Mouse (Mus musculus): ENCODE data around the gene P2ry13.

Gene P2ry13

DNA sequence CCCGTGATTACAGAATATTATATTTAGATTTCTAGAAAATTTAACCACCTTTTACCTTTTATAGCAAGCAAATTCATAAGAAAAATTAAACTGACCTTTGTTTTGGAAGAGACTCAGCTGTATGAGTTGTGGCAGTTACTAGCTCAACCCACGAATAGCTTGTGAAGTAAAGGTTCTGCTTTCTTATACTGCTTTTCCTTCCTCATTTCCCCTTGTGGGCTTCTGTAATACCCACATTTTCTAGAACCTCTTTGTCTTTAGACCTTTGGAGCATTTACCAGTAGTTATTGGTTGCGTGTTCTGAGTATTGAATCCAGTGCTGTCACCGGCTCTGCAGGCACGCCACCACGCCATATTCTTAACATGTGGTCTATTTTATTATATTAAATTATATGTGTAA is at the start of gene P2ry13:
TSS of gene P2ry13 (minus strand) at position 156 of the 400 bp plus-strand sequence.
- DNase-seq (ENCODE audit: low spot score) = no peak

DNA sequence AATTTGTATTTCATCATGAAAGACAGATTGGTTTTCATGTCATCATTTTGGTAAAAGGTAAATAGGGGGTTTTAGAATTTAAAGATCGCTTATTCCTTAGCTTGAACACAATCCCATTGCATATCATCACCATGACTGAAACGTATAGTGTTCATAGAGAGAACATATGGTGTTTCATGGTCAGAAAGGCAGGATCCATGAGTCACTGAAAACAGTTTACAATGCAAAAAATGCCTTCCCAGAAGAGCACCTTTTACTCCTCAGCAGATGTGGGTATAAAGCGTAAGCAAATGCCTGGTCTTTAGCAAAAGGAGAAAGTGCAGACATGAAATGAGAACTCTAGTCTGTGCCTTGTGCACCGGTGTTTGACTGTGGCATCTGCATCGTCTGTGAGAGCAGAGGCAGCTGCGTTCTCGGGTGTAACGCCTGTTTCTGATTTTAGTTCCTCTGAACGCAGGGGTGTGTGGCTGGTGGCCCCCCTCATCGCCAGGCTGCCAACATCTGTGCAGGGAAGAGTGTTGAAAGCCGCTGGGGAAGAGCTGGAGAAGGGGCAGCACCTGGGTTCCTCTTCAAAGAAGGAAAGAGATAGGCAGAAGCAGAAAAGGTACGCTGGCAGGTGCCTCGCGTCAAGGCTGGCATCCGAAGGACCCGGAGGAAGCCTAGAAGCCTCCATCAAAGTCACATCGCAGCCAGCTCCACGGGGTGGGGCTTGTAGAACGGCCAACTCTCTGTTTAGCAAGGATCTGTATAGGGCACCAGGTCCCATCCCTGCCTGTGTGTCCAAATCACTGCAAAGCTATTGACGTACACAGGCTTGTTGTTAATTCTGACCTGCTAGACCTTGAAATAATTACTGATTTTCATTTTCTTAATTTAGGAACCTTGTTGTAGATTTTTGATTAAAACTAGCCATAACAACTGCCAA is 47.3 kb upstream of the P2ry13 start:
- no peak for DNase-seq (ENCODE audit: low spot score)

DNA sequence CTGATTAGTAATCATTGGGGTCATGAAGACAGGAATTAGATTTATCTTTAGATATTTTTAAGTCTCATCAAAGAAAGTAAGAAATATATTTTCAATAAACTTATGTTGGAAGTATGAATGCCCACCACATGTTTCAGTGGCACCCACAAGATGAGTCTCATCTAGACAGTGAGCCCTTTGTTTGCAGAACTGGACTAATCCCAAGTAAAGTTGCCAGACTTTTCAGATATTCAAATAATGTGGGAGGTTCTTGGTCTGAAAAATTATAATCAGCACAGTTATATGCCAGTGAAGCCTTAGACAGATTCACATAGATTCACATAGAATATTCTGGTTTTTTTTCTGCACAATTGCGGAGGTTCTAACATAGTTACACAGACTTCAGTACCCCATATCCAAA is 39.8 kb upstream of the P2ry13 start:
- no peak for DNase-seq (ENCODE audit: low spot score)

DNA sequence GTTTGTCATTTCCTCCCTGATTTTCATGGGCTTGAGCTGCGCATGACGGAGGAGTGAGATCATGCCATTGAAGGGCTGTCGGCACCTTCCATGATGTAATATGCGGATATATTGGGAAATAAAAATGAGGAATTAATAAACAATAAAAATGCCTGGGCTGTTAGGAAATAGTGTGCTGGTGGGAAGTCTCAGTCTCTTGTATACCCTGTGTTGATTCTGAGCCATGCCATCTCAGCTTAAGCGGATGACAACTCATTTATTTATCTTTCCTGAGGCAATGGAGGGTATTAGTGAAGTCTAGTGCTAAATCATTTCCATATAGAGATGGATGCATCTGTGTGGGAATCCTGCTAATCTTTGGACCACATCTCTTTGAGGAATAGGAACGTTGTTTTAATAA is 37.3 kb upstream of the P2ry13 start:
- no peak for DNase-seq (ENCODE audit: low spot score)

DNA sequence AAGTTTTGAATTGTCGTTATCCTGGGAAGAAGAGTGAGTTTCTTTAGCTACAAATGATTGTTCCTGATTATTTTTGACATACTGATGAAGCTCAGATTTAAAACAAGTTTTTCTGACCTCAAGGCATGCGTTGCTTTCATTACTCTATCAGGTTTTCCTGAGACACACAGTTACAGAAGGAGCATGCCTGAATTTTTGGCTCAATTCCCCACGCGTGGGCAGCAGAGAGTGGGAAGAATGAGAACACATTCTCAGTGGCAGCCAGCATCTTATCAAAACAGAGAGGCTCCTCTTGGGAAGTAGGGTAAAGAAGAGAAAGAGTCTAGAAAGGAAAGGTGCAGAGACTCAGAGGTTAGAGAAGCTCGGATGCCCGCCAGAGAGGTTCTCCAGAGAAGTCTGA is 32.7 kb upstream of the P2ry13 start:
- DNase-seq (ENCODE audit: low spot score) = no peak

DNA sequence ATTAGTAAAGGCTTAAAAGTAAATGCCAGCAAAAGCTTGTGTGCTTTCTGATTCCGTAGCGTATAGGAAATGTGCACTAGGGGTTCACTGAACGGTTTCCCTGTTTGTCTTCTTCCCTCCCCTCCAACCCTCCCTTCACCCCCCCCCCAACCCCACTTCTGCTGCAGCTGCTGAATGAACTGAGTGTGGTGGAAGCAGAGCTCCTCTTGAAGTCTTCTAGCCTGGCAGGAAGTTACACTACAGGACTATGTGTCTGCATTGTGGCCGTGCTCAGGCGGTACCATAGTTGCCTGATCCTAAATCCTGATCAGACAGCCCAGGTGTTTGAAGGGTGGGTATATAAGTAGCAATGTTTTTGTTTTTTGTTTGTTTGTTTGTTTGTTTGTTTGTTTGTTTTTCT is 24.2 kb upstream of the P2ry13 start:
- no peak for DNase-seq (ENCODE audit: low spot score)

DNA sequence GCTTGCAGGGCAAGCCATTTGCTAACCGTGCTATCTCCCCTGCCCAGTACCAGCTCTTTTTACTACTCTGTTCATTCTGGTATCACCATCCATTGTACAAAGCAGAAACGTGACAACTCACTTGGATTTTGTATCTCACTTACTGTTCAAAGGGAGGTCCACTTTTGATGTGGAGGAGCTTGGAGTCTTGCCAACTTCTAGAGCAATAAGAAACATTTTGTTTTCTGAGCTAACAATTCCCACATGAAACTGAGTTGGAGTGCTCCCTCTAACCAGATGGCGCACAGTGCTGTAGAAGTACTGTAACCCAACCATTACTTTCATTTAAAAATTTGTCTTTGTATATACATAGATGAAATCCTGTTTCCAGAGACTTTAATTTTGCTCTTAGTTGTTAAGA is 20.2 kb upstream of the P2ry13 start:
- DNase-seq (ENCODE audit: low spot score) = no peak

DNA sequence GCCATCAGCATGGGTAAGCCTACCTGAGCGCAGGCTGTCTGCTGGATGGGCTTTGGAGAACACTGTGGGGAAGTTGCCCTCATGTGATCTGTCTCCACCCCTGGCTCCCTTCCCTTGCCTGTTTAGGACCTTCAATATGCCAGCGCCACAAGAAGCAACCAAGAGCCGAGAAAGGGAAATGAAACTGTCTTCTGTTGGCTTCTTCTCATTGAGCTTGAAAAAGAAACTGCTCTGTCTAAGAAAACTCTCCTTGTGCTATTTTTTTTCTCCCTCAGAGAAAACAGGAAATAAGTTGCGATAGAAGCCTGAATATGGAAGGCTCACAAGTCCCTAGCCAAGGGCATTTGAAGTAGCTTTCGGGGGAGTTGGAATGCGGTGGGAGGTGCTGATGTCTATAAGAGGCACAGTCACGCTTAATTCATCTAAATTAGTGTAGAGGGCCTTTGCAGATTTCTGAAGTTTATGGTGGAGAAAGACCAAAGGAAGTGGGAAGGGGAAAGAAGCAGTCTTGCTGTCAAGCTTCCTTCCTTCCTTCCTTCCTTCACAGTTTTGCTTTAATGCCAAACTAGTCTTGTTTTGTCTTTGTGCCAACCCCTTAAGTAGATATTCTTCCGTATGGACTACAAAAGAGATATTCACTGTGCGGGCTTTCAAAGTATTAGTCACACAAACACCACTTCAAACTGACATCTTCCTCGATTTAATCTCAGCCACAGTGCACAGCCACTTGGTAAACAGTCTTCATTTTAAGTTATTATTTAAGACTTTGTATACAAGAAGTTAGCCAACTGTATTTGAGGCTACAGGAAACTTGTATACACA is 18.3 kb upstream of the P2ry13 start:
- peak; percentile 38 for DNase-seq (ENCODE audit: low spot score)

DNA sequence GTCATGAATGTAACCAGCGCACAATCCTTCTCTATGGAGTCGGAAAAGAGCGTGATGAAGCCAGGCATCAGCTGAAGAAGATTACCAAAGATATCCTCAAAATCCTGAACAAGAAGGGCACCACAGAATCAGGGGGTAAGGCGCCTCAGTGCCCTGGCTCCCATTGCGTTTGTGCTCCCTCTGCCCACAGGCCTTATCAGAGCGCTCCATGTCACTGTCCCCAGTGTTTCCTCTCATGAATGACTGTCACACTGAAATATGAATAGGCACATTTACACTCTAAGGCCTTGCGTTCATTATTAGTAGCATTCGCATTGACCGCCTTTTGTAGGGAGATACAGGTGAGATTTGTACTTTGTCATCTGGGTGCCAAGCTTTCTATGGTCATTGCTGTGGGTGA is 17.0 kb upstream of the P2ry13 start:
- no peak for DNase-seq (ENCODE audit: low spot score)

DNA sequence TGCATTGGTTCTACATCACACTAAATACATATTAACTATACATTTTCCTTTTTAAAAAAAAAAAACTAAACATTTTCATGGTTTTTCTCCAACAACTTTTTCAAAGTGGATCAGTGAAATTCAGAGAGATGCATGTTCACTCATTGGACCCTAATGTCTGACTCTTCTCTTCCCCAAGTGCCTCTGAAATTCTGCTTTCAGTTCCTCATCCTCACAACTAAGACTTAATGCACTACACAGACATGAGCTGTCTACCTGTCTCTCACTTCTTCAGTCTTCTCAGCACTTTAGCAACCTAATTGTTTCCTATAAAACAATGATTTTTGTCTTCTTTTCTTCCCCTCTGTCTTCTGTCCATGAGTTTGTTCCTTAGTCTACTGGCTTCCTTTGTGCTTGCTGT is 14.7 kb upstream of the P2ry13 start:
- DNase-seq (ENCODE audit: low spot score) = no peak

DNA sequence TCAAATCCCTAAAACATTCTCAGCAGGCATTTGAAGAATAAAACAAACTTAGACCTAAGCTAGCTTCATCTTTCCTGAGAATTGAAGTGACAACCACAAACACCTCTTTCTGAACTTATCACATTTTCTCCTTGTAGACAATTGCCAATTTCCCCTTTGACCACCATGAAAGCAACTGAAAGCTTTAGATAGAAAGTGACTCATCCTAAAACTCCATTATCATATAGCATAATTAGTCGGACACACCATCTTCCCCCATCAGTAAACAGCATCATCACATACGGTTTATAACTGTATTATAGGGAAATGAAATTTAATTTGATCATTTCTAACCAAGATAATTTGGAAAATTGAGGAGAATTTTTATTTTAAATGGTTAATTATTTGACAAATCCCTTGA is 11.6 kb upstream of the P2ry13 start:
- DNase-seq (ENCODE audit: low spot score) = no peak

DNA sequence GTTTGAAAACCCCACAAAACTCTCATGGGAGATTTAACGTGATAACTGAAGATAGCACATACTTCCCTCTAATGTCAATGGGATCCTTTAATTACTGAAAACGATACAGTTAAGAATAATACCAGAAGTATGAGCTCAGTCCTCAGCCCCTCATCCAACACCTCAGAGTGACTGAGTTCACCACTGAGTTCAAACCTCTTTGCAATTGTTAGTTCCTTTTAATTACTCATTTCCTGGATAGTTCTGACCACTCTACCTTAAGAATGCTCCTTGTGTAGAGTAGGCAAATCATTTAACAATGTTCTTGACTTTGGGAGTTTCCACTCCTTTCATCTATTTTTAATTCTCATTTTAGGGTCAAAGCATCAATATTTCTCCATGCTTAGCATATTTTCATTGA is 8.6 kb upstream of the P2ry13 start:
- DNase-seq (ENCODE audit: low spot score) = no peak

DNA sequence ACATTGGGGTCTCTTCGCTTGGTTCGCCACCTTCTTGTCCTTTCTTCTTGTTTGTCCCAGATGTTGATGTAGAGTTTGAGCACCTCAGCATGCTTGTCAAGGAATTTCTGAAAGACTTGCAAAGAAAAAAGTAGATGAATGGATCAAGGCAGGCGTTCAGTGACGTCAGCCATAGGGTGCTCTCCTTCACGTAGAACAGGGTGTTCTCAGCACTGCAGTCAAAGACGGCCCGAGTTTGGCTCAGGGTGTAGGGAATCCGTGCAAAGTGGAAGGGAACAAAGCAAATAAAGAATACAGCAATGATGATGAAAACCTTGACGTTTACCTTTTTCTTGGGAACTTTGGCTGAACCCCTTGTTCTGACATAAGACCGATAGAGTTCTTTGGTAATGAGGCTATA is 6.5 kb upstream of the P2ry13 start:
- no peak for DNase-seq (ENCODE audit: low spot score)

DNA sequence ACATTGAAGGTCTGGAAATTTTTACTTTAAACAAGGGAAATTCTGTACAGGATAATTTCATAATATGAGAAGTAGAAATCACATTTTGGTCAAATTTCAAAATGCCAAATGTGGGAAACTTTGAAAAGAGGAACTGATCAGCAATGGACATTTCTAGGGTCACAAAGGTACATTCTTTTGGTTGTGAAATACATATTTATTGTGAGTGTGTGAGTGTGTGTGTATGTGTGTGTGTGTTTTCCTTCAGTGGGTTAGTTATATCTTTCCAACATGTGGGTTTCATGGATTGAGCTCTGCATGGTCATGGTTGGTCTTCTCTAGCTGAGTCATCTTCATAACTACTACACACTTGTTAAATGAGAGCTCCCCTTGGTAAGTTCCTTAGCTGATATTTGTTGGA is 1.7 kb upstream of the P2ry13 start:
- DNase-seq (ENCODE audit: low spot score) = no peak

DNA sequence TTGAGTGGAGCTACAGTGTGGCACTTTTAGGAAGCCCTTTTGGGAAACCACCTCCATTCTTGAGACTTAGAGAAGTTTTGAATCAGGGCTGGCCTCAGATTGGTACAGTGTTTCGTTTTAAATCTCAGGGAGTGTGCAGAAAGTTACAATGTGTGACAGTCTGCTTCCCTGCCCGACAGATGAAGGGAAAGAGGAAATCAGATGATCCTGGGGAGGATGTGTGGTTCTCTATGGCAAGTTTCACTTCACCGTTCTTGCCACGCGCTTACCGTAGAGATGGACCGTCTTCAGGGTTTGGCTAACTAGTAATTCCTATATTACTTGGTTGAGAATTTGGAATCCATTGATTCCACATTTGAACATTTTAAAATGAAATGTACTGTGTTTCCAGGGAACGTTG is 1.1 kb upstream of the P2ry13 start:
- no peak for DNase-seq (ENCODE audit: low spot score)

DNA sequence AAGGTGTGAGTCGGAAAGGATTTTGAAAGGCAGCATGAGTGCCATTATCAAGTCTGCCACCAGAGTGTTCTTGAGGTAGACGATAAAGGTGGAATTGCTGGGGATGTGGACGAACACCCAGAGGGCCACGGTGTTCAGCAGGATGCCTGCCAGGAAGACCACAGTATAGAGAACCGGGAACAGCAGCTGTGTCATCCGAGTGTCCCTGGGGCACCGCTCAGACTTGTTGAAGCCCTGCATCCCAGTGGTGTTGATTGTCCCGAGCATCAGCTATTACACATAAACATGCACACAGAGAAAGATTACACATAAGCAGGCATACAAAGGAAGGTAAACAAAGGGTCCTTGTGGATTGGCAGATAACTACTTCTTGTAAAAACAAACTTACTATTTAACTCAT is 593 bp downstream of the P2ry13 start:
- DNase-seq (ENCODE audit: low spot score) = no peak

DNA sequence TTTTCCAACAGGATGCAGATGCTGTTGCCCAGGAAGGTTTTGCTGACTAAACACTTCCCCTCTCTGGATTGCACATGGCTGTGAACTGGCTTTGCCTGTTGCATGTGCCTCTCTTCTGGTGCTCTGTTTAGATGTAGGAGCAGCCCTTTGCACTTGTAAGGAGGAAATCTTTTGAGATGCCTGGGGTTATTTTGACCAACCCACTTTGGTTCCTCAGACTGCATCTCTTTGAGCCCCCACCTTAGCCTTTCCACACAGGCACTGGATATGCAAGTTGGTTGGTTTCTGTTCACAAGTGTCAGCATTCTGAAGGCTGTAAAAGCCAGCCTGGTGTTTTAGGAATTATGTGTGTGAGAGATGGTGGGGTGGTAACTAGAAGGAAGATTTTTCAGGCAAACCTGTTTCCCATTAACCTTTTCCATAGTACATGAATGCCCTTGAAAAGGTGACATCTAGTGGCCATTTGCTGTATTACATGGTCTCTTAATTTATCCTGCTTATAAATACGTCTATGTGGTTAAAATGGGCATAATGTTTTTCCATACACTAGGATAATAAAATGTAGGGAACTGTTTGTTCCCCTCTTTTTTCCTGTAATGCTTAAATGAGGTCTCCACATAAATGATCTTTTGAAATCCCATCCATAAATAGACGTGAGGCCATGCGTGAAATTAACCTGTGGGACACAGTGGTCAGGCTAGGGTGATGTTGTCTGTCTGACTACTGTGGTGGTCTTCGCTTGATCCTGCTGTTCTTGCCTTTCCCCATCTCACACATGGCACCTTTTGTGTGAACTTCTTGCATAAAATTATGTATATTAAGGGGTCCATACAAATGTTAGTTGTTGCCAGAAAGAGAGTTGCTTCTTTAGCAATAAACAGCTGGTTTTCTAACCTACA is 1.8 kb downstream of the P2ry13 start:
- DNase-seq (ENCODE audit: low spot score) = peak; percentile 91

DNA sequence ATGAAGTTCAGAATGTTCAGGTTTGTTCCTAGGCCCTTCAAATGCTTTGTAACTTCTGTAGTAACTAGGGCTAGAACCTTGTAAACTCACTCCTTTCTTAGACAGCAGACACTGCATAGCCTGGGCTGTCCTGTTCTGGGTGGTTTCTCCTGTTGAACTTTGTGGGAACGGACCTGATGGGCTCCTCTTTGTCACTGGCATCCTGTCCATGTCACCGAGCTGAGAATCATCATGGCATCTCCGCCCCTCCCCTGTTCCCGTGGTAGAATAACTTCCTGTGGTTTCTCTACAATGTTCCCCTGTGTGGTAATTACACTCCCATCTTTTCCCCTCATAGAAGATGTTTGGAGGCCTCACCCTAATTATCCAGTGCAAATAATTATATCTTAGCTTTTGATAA is 4.7 kb downstream of the P2ry13 start:
- no peak for DNase-seq (ENCODE audit: low spot score)

DNA sequence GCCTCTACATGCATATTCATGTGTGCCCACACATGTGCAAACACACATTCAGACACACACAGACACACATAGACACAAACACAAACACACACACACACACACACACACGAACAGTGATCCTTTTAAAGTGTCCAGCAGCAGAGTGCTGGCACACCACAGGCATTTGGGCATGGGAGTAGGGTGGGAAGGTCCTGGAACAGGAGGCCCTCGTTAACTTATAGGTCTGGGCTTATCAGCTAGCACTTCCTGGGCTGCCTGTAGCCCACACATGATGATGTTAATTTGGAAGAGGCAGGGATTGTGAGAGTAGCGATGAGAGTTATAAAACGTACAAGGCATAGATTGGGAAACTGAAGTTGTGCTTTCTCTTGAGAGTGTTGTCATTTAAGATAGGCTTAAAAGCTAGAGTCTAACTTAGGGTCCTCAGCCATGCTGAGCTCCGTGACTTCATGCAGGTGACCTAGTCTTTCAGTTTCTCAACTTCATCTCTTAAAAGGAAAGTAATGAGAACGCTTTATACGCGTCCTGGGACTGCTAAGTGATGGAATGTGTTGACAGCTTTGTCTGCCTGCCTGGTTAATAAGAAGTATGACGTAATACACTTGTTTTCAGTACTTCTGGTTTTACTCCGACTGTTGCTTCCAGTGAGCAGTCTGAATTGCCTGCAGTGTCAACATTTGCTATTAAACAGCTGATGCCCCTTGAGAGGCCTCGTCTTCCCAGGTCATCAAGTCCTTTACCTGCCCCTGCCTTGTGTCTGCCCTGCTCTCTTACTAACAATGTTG is 5.8 kb downstream of the P2ry13 start:
- DNase-seq (ENCODE audit: low spot score) = no peak

DNA sequence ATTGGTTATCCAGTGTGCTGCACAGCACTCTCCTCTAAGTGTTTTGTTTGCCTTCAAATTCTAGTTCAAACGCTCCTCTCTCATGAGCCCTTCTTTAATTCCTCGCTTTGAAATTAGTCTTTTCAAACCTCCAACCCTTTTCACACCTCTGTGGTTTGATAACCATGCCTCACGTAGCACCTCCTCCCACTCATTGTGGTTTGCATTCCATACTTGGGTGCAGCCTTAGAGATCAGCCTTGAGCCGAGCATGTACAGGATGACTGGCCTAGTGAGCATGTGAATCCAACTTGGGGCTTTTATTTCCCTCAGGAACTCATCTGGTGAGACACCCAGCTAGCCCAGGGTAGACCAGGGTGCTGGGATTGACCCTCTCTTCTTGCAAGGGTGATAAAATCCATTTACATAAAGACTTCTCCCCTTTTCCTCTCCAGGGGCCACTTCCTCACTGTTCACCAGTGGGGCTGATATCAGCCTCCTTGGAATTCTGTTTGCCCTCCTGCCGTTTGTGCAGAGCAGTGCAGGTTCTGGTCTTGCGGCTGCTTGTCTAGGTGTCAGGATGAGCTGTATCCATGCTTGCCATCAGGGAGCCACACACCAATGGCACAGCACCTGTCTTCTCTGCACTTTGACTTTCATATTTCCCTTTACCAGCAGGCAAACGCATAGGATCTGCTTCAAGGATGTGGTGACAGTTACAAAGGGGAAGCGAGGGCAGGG is 6.7 kb downstream of the P2ry13 start:
- DNase-seq (ENCODE audit: low spot score) = no peak
